Mouse (Mus musculus) thymus, postnatal 36 days (tissue): ENCODE data around the gene Smarcc1.

Source experiments
- DNase-seq, 2 experiments: peaks; one replicate each; pipeline ENCODE4 v3.0.0; 2022; ENCODE audit warnings: mixed read lengths in 2 of 2

Smarcc1 gene

GRCm38 (mm10) chr9:110244567-110244888 is 127.0 kb downstream of the Smarcc1 start:
- no peak for DNase-seq

GRCm38 (mm10) chr9:110244889-110245589 is 127.5 kb downstream of the Smarcc1 start:
- peak; percentile 15 to 37 for DNase-seq

- DNase-seq, result peak; percentile 22 to 46
These were observed 128.2 kb downstream of the Smarcc1 start for GRCm38 (mm10) chr9:110245590-110246320.

- no peak for DNase-seq
These were observed 128.8 kb downstream of the Smarcc1 start for GRCm38 (mm10) chr9:110246321-110246640.

- no peak for DNase-seq
These were observed 129.5 kb downstream of the Smarcc1 start for GRCm38 (mm10) chr9:110247049-110247448.

GRCm38 (mm10) chr9:110248861-110249260 is 131.4 kb downstream of the Smarcc1 start:
- no peak for DNase-seq

GRCm38 (mm10) chr9:110249823-110250543 is 132.5 kb downstream of the Smarcc1 start:
- no peak for DNase-seq

- DNase-seq, result no peak
These were observed 133.3 kb downstream of the Smarcc1 start for GRCm38 (mm10) chr9:110250776-110251175.

GRCm38 (mm10) chr9:110255407-110256019 is 138.0 kb downstream of the Smarcc1 start:
- no peak for DNase-seq

GRCm38 (mm10) chr9:110258646-110259045 is 141.1 kb downstream of the Smarcc1 start:
- no peak for DNase-seq

GRCm38 (mm10) chr9:110259118-110259517 is 141.6 kb downstream of the Smarcc1 start:
- DNase-seq, result no peak

- DNase-seq, result no peak
These were observed 145.7 kb downstream of the Smarcc1 start for GRCm38 (mm10) chr9:110263181-110263580.

GRCm38 (mm10) chr9:110264991-110265390 is 147.5 kb downstream of the Smarcc1 start:
- no peak for DNase-seq

- DNase-seq, result no peak
These were observed 150.9 kb downstream of the Smarcc1 start for GRCm38 (mm10) chr9:110268416-110268815.

- DNase-seq, result no peak
These were observed 154.8 kb downstream of the Smarcc1 start for GRCm38 (mm10) chr9:110272330-110272729.

GRCm38 (mm10) chr9:110273507-110273906 is 156.0 kb downstream of the Smarcc1 start:
- no peak for DNase-seq

GRCm38 (mm10) chr9:110275882-110276281 is 158.4 kb downstream of the Smarcc1 start:
- DNase-seq, result peak; percentile 8 to 11

GRCm38 (mm10) chr9:110277431-110277881 is 159.9 kb downstream of the Smarcc1 start:
- DNase-seq, result no peak

GRCm38 (mm10) chr9:110284075-110284697 is 166.7 kb downstream of the Smarcc1 start:
- DNase-seq, result no peak

GRCm38 (mm10) chr9:110287321-110287924 is 169.9 kb downstream of the Smarcc1 start:
- no peak for DNase-seq
